Mouse (Mus musculus) limb, embryonic 15.5 days (tissue): ENCODE data around the gene Slc35a3. TPM values are rescaled to one million over a fixed set of nuclear protein-coding genes. Genes with fewer than 3 reads are reported as not detected.

Experiments
- ATAC-seq: fragments of 200-750 bp; cut with Nextera tagmentation; 2 replicates; pipeline ENCODE4 v1.8.0; 2017; ENCODE audit warnings: low read depth, moderate TSS enrichment; ENCODE audit not compliant: insufficient number of reproducible peaks, low FRiP score, low TSS enrichment
- H3K27ac ChIP-seq: fragments of 300-500 bp; sonication (generic); 2 replicates; pipeline ENCODE4 v1.5.1; 2015; ENCODE audit warnings: moderate library complexity, mild to moderate bottlenecking, inconsistent platforms
- H3K27me3 ChIP-seq: fragments of 300-500 bp; sonication (generic); 2 replicates; pipeline ENCODE4 v1.6.1; 2015; ENCODE audit warnings: inconsistent platforms
- H3K36me3 ChIP-seq: fragments of 300-500 bp; sonication (generic); 2 replicates; pipeline ENCODE4 v1.6.1; 2015; ENCODE audit warnings: inconsistent platforms
- H3K4me1 ChIP-seq: fragments of 300-500 bp; sonication (generic); 2 replicates; pipeline ENCODE4 v1.6.1; 2015; ENCODE audit warnings: inconsistent platforms
- H3K4me2 ChIP-seq: fragments of 300-500 bp; sonication (generic); 2 replicates; pipeline ENCODE4 v1.6.1; 2015; ENCODE audit warnings: mild to moderate bottlenecking, inconsistent platforms
- H3K4me3 ChIP-seq: fragments of 300-500 bp; sonication (generic); 2 replicates; pipeline ENCODE4 v1.5.1; 2015; ENCODE audit warnings: mild to moderate bottlenecking, inconsistent platforms
- H3K9ac ChIP-seq: fragments of 300-500 bp; sonication (generic); 2 replicates; pipeline ENCODE4 v1.6.1; 2015; ENCODE audit warnings: inconsistent platforms
- H3K9me3 ChIP-seq: fragments of 300-500 bp; sonication (generic); 2 replicates; pipeline ENCODE4 v1.6.1; 2016; ENCODE audit warnings: inconsistent platforms
- WGBS: fragments of 180-500 bp; shearing (Covaris S2); methylation state at CpG from one replicate; pipeline ENCODE4 v1.1.7; 2015; 5-methylcytosine and 5-hydroxymethylcytosine counted together
- polyA plus RNA-seq: library from polyadenylated mRNA; unstranded; fragments of >200 nt; fragmentation: Nextera tagmentation; extraction: Ambion mirVana; gene quantifications from 2 replicates; pipeline ENCODE4 v1.2.1, GENCODE M21; 2015

Slc35a3 gene
- polyA plus RNA-seq, 1 experiment from 2014 or later: 12.5 TPM

DNA sequence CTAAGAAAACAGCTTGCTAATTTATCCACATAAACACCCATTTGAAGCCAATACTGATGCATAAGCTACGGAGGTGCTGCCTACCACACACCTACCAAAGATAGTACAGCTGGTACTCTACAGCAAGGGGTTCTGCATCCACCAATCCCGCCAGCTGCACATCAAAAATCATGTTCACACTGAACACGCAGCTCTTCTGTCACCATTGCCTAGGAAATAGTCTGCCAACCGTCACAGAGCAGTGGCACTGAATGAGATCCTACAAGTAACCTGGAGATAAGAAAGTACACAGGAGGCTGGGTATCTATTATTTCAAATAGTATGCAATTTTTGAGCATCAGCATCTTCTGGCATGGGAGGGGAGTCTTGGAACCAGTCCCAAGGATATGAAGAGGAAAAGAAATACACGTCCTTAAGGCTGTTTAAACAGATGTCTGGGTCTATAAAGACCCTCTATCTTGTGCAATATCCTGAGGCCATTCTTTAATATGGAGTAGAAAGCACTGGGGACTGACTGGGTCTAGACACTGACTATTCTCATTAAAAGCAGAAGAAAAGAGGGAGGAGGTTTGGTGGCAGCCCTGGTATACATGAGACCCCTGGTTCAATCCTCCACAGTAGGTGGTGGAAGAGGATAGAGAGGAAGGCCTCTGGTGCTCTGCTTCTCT lies 59.2 kb downstream of the Slc35a3 start:
- Histone ChIP-seq H3K4me3 (no peak overlapping the region), H3K4me2 (no peak overlapping the region), H3K9me3 (no peaks in the 10 kb centered on the region), H3K27ac (no peak overlapping the region), H3K36me3 (peaks cover 18% of the 10 kb centered on the region), H3K9ac (no peak overlapping the region), H3K4me1 (peaks cover 2% of the 10 kb centered on the region; the same call in 1 of the 2 replicates), H3K27me3 (no peaks in the 10 kb centered on the region)
- ATAC-seq: no peak
- 70% methylated on average over 5 of the region's 5 CpGs for WGBS

GRCm38 (mm10) chr3:116652033-116652446 lies 60.6 kb downstream of the Slc35a3 start:
- Histone ChIP-seq H3K27ac (no peak overlapping the region), H3K9ac (no peak overlapping the region)
- 71% methylated on average over 3 of the region's 3 CpGs for WGBS

GRCm38 (mm10) chr3:116650698-116651097 lies 61.9 kb downstream of the Slc35a3 start:
- Histone ChIP-seq H3K4me3 (no peak overlapping the region), H3K9ac (no peak overlapping the region), H3K4me1 (peaks cover 2% of the 10 kb centered on the region; the same call in 1 of the 2 replicates), H3K27me3 (no peaks in the 10 kb centered on the region), H3K4me2 (no peak overlapping the region), H3K36me3 (peaks cover 38% of the 10 kb centered on the region), H3K27ac (no peak overlapping the region), H3K9me3 (no peaks in the 10 kb centered on the region)
- WGBS: 92% methylated on average over 9 of the region's 9 CpGs
- no peak for ATAC-seq

More at GRCm38 (mm10) chr3:116652033-116652446, 60.6 kb downstream of the Slc35a3 start:
- H3K4me2 ChIP-seq: no peak overlapping the region
- peaks cover 25% of the 10 kb centered on the region for H3K36me3 ChIP-seq
- H3K4me3 ChIP-seq: no peak overlapping the region
- H3K4me1 ChIP-seq: peaks cover 2% of the 10 kb centered on the region; the same call in 1 of the 2 replicates
- no peaks in the 10 kb centered on the region for H3K9me3 ChIP-seq
- ATAC-seq: no peak
- H3K27me3 ChIP-seq: no peaks in the 10 kb centered on the region

- peaks cover 51% of the 10 kb centered on the region for H3K36me3 ChIP-seq
- no peaks in the 10 kb centered on the region for H3K9me3 ChIP-seq
- 93% methylated on average over 7 of the region's 7 CpGs for WGBS
- H3K4me3 ChIP-seq: no peak overlapping the region
- H3K4me2 ChIP-seq: no peak overlapping the region
- no peaks in the 10 kb centered on the region for H3K27me3 ChIP-seq
- H3K27ac ChIP-seq: no peak overlapping the region
- no peak for ATAC-seq
- H3K9ac ChIP-seq: no peak overlapping the region
- 0 out of 2 replicates have a peak, but pooled peaks cover 2% of the 10 kb centered on the region for H3K4me1 ChIP-seq
Measured at GRCm38 (mm10) chr3:116648805-116649204, 63.8 kb downstream of the Slc35a3 start.

DNA sequence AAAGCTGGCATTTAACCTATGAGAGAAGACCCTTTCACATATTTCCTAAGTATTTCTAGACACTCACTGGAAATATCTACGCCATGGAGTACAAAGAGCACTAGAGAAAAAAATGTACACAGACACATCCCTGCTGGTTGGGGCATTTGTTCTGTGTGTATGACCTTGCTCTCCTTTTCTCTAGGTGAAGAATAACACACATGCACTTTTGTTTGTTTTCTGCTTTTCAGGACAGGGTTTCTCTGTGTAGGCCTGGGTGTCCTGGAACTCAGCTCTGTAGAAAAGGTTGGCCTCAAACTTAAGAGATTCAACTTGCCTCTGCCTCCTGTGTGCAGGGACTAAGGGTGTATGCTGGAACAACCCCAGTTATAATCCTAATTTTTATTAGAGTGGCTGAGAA lies 66.2 kb downstream of the Slc35a3 start:
- Histone ChIP-seq H3K9me3 (no peaks in the 10 kb centered on the region), H3K27ac (no peak overlapping the region), H3K27me3 (no peaks in the 10 kb centered on the region), H3K4me2 (no peak overlapping the region), H3K36me3 (peaks cover 71% of the 10 kb centered on the region), H3K9ac (no peak overlapping the region), H3K4me1 (no peaks in the 10 kb centered on the region), H3K4me3 (no peak overlapping the region)
- no peak for ATAC-seq
- WGBS: 96% methylated on average over 1 of the region's 1 CpGs

GRCm38 (mm10) chr3:116642373-116642772 lies 70.3 kb downstream of the Slc35a3 start:
- H3K4me2 ChIP-seq: no peak overlapping the region
- H3K4me3 ChIP-seq: no peak overlapping the region
- no peak overlapping the region for H3K9ac ChIP-seq
- 76% methylated on average over 2 of the region's 2 CpGs for WGBS
- H3K4me1 ChIP-seq: no peaks in the 10 kb centered on the region
- no peaks in the 10 kb centered on the region for H3K9me3 ChIP-seq
- peaks cover 77% of the 10 kb centered on the region for H3K36me3 ChIP-seq
- no peaks in the 10 kb centered on the region for H3K27me3 ChIP-seq
- ATAC-seq: no peak
- H3K27ac ChIP-seq: no peak overlapping the region

- no peak overlapping the region for H3K9ac ChIP-seq
- 91% methylated on average over 6 of the region's 6 CpGs for WGBS
- H3K4me2 ChIP-seq: no peak overlapping the region
- no peaks in the 10 kb centered on the region for H3K9me3 ChIP-seq
- no peak overlapping the region for H3K4me3 ChIP-seq
- no peak for ATAC-seq
- no peaks in the 10 kb centered on the region for H3K4me1 ChIP-seq
- H3K36me3 ChIP-seq: peaks cover 77% of the 10 kb centered on the region
- no peak overlapping the region for H3K27ac ChIP-seq
- H3K27me3 ChIP-seq: no peaks in the 10 kb centered on the region
Measured at GRCm38 (mm10) chr3:116641811-116642371, 70.7 kb downstream of the Slc35a3 start.

GRCm38 (mm10) chr3:116640024-116640423 lies 72.6 kb downstream of the Slc35a3 start:
- no peaks in the 10 kb centered on the region for H3K9me3 ChIP-seq
- H3K4me1 ChIP-seq: no peaks in the 10 kb centered on the region
- no peak overlapping the region for H3K27ac ChIP-seq
- H3K4me3 ChIP-seq: no peak overlapping the region
- H3K9ac ChIP-seq: no peak overlapping the region
- no peak overlapping the region for H3K4me2 ChIP-seq
- H3K36me3 ChIP-seq: peaks cover 76% of the 10 kb centered on the region
- no peaks in the 10 kb centered on the region for H3K27me3 ChIP-seq
- WGBS: 79% methylated on average over 1 of the region's 1 CpGs
- ATAC-seq: no peak

GRCm38 (mm10) chr3:116638572-116638971 lies 74.1 kb downstream of the Slc35a3 start:
- Histone ChIP-seq H3K4me1 (no peaks in the 10 kb centered on the region), H3K9ac (no peak overlapping the region), H3K27me3 (no peaks in the 10 kb centered on the region), H3K4me2 (no peak overlapping the region), H3K27ac (no peak overlapping the region), H3K9me3 (no peaks in the 10 kb centered on the region), H3K4me3 (no peak overlapping the region), H3K36me3 (peaks cover 82% of the 10 kb centered on the region)
- WGBS: 85% methylated on average over 7 of the region's 7 CpGs
- ATAC-seq: no peak

DNA sequence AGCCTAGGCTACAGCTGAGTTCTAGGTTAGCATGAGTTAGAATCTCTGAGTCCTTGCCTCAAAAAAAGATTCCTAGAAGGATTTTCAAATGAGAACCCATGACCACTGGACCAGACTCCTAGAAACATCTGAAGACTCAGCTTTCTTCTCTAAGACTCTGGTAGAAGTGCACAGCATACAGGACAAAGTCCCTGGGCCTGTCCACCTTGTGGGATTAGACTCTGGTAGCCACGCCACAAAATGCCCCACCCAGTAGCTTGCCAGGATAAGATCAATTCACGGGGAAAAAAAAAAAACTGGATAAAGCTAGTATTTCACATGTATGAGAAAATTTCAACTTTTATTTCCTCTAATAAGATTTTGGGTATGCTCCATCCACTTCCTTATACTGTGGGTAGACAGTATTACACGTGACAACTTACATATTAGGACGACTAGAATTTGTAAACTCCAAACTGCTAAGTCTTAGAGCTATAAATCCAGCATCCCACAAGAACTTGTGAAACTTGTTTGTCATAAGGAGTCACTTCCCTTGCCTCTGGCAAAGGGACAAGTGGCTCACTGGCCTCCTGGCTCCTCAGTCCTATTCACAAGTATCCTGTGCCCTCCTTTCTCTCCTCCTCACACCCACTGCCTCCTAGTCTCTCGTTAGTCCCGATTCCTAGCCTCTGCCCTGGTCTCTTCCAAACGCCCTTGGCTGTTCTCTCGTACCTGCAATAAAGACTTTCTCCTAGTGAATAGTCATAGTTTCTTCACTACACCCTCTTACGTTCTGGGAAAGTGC lies 74.7 kb downstream of the Slc35a3 start:
- H3K27ac ChIP-seq: no peak overlapping the region
- no peaks in the 10 kb centered on the region for H3K27me3 ChIP-seq
- 73% methylated on average over 9 of the region's 9 CpGs for WGBS
- no peak for ATAC-seq
- H3K9me3 ChIP-seq: no peaks in the 10 kb centered on the region
- H3K36me3 ChIP-seq: peaks cover 79% of the 10 kb centered on the region
- no peaks in the 10 kb centered on the region for H3K4me1 ChIP-seq
- H3K9ac ChIP-seq: no peak overlapping the region
- H3K4me3 ChIP-seq: no peak overlapping the region
- H3K4me2 ChIP-seq: no peak overlapping the region

- Histone ChIP-seq H3K27ac (no peak overlapping the region), H3K36me3 (peaks cover 70% of the 10 kb centered on the region), H3K4me2 (no peak overlapping the region), H3K9ac (no peak overlapping the region), H3K27me3 (no peaks in the 10 kb centered on the region), H3K4me3 (no peak overlapping the region), H3K4me1 (no peaks in the 10 kb centered on the region), H3K9me3 (no peaks in the 10 kb centered on the region)
- no peak for ATAC-seq
- WGBS: 68% methylated on average over 5 of the region's 5 CpGs
Measured at GRCm38 (mm10) chr3:116635799-116636198, 76.8 kb downstream of the Slc35a3 start.

DNA sequence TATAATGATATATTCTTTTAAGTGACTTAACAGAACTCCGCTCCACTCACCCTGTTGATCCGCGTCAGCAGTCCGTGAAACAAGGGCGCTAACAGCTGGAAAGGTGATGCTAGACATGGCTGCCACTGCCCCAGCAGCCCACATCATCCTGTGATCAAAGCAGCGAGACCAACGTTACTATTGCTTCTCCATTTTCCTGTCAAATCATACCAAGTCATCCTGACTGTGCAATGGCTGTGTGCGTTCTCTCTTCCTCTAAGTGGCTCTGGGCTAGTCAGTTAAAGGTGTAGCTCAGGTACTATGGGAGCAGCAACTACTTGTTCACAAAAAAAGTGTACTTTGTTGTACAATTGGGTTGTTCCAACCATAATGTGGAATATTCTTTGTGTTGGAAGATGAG lies 77.8 kb downstream of the Slc35a3 start:
- 92% methylated on average over 8 of the region's 8 CpGs for WGBS
- Histone ChIP-seq H3K4me1 (no peaks in the 10 kb centered on the region), H3K9me3 (no peaks in the 10 kb centered on the region), H3K36me3 (peaks cover 70% of the 10 kb centered on the region), H3K27me3 (no peaks in the 10 kb centered on the region), H3K27ac (no peak overlapping the region), H3K9ac (no peak overlapping the region), H3K4me3 (no peak overlapping the region), H3K4me2 (no peak overlapping the region)
- no peak for ATAC-seq
